Mouse (Mus musculus) MEL (cell line): ENCODE measurements around the gene Adam22. TPM values are rescaled to one million over a fixed set of nuclear protein-coding genes. Genes with fewer than 3 reads are reported as not detected.
"Not testable (repeated sequence)": the region's sequence is repeated elsewhere in the genome, so short reads cannot be mapped to it uniquely, and the experiment has no call there.

ENCODE experiments used
- DNase-seq: peaks from one replicate; pipeline ENCODE4 v3.0.0; 2011; ENCODE audit warnings: low read depth, low spot score
- H3K27ac ChIP-seq: 2 replicates; pipeline ENCODE4 v1.5.1; 2012; ENCODE audit warnings: low read depth, mild to moderate bottlenecking, control low read depth, low read length, moderate library complexity; ENCODE audit not compliant: control insufficient read depth
- H3K27me3 ChIP-seq, 2 experiments: fragments of 150-350 bp in 1 of 2; sonication (generic) in 1 of 2; 2 replicates each; pipeline ENCODE4 v1.6.1; 2012; ENCODE audit warnings: low read length in 2 of 2, mild to moderate bottlenecking in 2 of 2, improper control_type of control experiment in 1 of 2, moderate library complexity in 1 of 2; ENCODE audit not compliant: insufficient read depth in 2 of 2, control insufficient read depth in 1 of 2
- H3K36me3 ChIP-seq, 2 experiments: 2 replicates each; pipeline ENCODE4 v1.6.1; 2012 to 2014; ENCODE audit warnings: low read length in 2 of 2, improper control_type of control experiment in 1 of 2, inconsistent platforms in 1 of 2, mild to moderate bottlenecking in 1 of 2; ENCODE audit not compliant: insufficient read depth in 2 of 2, control insufficient read depth in 1 of 2
- H3K4me1 ChIP-seq, 2 experiments: fragments of 150-350 bp in 1 of 2; sonication (generic) in 1 of 2; 2 replicates each; pipeline ENCODE4 v1.6.1; 2012; ENCODE audit warnings: low read length in 2 of 2, improper control_type of control experiment in 1 of 2, mild to moderate bottlenecking in 1 of 2; ENCODE audit not compliant: insufficient read depth in 2 of 2, control insufficient read depth in 1 of 2
- H3K4me3 ChIP-seq, 2 experiments: fragments of 150-350 bp in 1 of 2; sonication (generic) in 1 of 2; 2 replicates each; pipeline ENCODE4 v1.5.1; 2012; ENCODE audit warnings: low read depth in 2 of 2, low read length in 2 of 2, mild to moderate bottlenecking in 2 of 2, moderate library complexity in 2 of 2, control low read depth in 1 of 2, improper control_type of control experiment in 1 of 2; ENCODE audit not compliant: control insufficient read depth in 1 of 2, insufficient read depth in 1 of 2
- H3K79me2 ChIP-seq: 2 replicates; pipeline ENCODE4 v1.6.1; 2012; ENCODE audit warnings: mild to moderate bottlenecking, low read length, moderate library complexity; ENCODE audit not compliant: control insufficient read depth, poor library complexity, insufficient read depth
- H3K9ac ChIP-seq: 2 replicates; pipeline ENCODE4 v1.6.1; 2012; ENCODE audit warnings: low read depth, mild to moderate bottlenecking, control low read depth, low read length, moderate library complexity; ENCODE audit not compliant: control insufficient read depth, poor library complexity, severe bottlenecking
- H3K9me3 ChIP-seq: fragments of 150-350 bp; sonication (generic); replicated peaks from 2 replicates; pipeline ENCODE4 v1.6.1; 2012; ENCODE audit warnings: mild to moderate bottlenecking, low read length, improper control_type of control experiment, moderate library complexity; ENCODE audit not compliant: insufficient read depth
- BHLHE40 ChIP-seq: IDR thresholded peaks from 2 replicates; pipeline ENCODE4 v1.6.1; 2012; ENCODE audit warnings: low read depth, mild to moderate bottlenecking, inconsistent platforms, low read length, improper control_type of control experiment, borderline replicate concordance
- CHD1 ChIP-seq: IDR thresholded peaks from 2 replicates; pipeline ENCODE4 v1.6.1; 2012; ENCODE audit warnings: low read depth, mild to moderate bottlenecking, inconsistent platforms, low read length, improper control_type of control experiment
- CHD2 ChIP-seq: IDR thresholded peaks from 2 replicates; pipeline ENCODE4 v1.6.1; 2011; ENCODE audit warnings: low read length, improper control_type of control experiment
- CTCF ChIP-seq, 3 experiments: IDR thresholded peaks in 2 of 3; conservative IDR thresholded peaks in 1 of 3; 2 replicates each; pipeline ENCODE4 v1.5.1; 2011 to 2012; ENCODE audit warnings: low read length in 3 of 3, low read depth in 2 of 3, mild to moderate bottlenecking in 2 of 3, improper control_type of control experiment in 1 of 3, inconsistent platforms in 1 of 3, mixed read lengths in 1 of 3, moderate library complexity in 1 of 3; ENCODE audit not compliant: control insufficient read depth in 1 of 3, insufficient read depth in 1 of 3, poor library complexity in 1 of 3, severe bottlenecking in 1 of 3
- EP300 ChIP-seq, 2 experiments: IDR thresholded peaks; 2 replicates each; pipeline ENCODE4 v1.6.1; 2011; ENCODE audit warnings: improper control_type of control experiment in 2 of 2, low read length in 2 of 2, low read depth in 1 of 2, mild to moderate bottlenecking in 1 of 2
- ETS1 ChIP-seq: IDR thresholded peaks from 2 replicates; pipeline ENCODE4 v1.6.1; 2012; ENCODE audit warnings: low read depth, mild to moderate bottlenecking, inconsistent platforms, low read length, improper control_type of control experiment, moderate library complexity
- HCFC1 ChIP-seq: IDR thresholded peaks from 2 replicates; pipeline ENCODE4 v1.6.1; 2012; ENCODE audit warnings: low read depth, mild to moderate bottlenecking, inconsistent platforms, low read length, improper control_type of control experiment, moderate library complexity
- MAX ChIP-seq: IDR thresholded peaks from 2 replicates; pipeline ENCODE4 v1.6.1; 2011; ENCODE audit warnings: low read length, improper control_type of control experiment
- MYC ChIP-seq: IDR thresholded peaks from 2 replicates; pipeline ENCODE4 v1.6.1; 2011; ENCODE audit warnings: low read depth, mild to moderate bottlenecking, low read length, improper control_type of control experiment, moderate library complexity
- NELFE ChIP-seq: IDR thresholded peaks from 2 replicates; pipeline ENCODE4 v1.6.1; 2011; ENCODE audit warnings: low read depth, low read length, improper control_type of control experiment
- POLR2AphosphoS5 ChIP-seq: IDR thresholded peaks from 2 replicates; pipeline ENCODE4 v1.6.1; 2012; ENCODE audit warnings: low read depth, borderline replicate concordance, mild to moderate bottlenecking, inconsistent platforms, low read length, moderate library complexity, mixed read lengths
- RCOR1 ChIP-seq: IDR thresholded peaks from 2 replicates; pipeline ENCODE4 v1.6.1; 2012; ENCODE audit warnings: low read depth, mild to moderate bottlenecking, inconsistent platforms, low read length, improper control_type of control experiment
- UBTF ChIP-seq: IDR thresholded peaks from 2 replicates; pipeline ENCODE4 v1.6.1; 2012; ENCODE audit warnings: low read depth, mild to moderate bottlenecking, inconsistent platforms, low read length, improper control_type of control experiment, moderate library complexity, borderline replicate concordance; ENCODE audit not compliant: insufficient read depth
- USF1 ChIP-seq: IDR thresholded peaks from 2 replicates; pipeline ENCODE4 v1.6.1; 2014; ENCODE audit warnings: low read depth, mild to moderate bottlenecking, inconsistent platforms, low read length, improper control_type of control experiment, moderate library complexity
- USF2 ChIP-seq, 2 experiments: IDR thresholded peaks; 2 replicates each; pipeline ENCODE4 v1.6.1; 2011 to 2012; ENCODE audit warnings: improper control_type of control experiment in 2 of 2, low read length in 2 of 2, borderline replicate concordance in 1 of 2, inconsistent platforms in 1 of 2, low read depth in 1 of 2, mild to moderate bottlenecking in 1 of 2; ENCODE audit not compliant: insufficient read depth in 1 of 2
- ZKSCAN1 ChIP-seq: IDR thresholded peaks from 2 replicates; pipeline ENCODE4 v1.6.1; 2012; ENCODE audit warnings: low read depth, mild to moderate bottlenecking, inconsistent platforms, low read length, improper control_type of control experiment, moderate library complexity
- ZNF384 ChIP-seq: IDR thresholded peaks from 2 replicates; pipeline ENCODE4 v1.6.1; 2012; ENCODE audit warnings: low read depth, mild to moderate bottlenecking, inconsistent platforms, low read length, improper control_type of control experiment
- polyA plus RNA-seq, 2 experiments: library from polyadenylated mRNA; stranded (reverse) in 1 of 2; unstranded in 1 of 2; fragments of >175 nt in 1 of 2; fragments of >200 nt in 1 of 2; gene quantifications; 2 replicates each; pipeline versions ENCODE4 v1.2.1 to v1.2.4; 2012; ENCODE audit warnings: low replicate concordance in 2 of 2, low read depth in 1 of 2; ENCODE audit not compliant: insufficient read length in 2 of 2, insufficient read depth in 1 of 2, missing spikeins in 1 of 2
- total RNA-seq: library from RNA; depleted of rRNA; stranded (reverse); fragments of 300-350 nt; gene quantifications from 2 replicates; pipeline ENCODE4 v1.2.3, GENCODE M21; 2012

The Adam22 gene
- total and polyA plus RNA-seq, 3 experiments = 1.2 to 1.6 TPM; not detected in 1

DNA sequence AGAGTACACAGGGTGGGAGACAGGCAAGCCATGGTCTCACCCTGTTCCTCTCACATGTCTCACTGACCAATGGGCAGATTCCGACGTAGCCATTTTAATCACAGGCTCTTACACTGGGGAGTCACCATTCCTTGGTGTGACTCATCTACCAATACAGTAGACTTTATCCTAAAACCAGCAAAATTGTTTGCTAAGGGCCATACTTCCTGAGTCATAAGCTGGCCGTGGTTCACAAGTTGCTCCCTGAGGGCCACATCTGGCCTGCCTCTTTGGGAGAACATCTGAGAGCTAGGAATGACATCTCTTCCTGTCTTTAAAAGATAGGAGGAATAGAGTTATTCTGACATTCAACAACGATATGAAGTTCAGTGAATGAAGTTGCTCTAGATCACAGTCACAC, 314.1 kb downstream of the Adam22 start:
- Histone ChIP-seq H3K9ac (no peak overlapping the region), H3K4me3 (no peak overlapping the region), H3K27ac (no peak overlapping the region)
- TF ChIP-seq HCFC1 (no peak), USF1 (no peak), RCOR1 (no peak), MAX (no peak), POLR2AphosphoS5 (no peak), NELFE (no peak), USF2 (IDR thresholded peaks at IDR 0.05; ENCODE audit: borderline replicate concordance in 1 of 2, insufficient read depth in 1 of 2, low read depth in 1 of 2, low read length in 2 of 2) (no peak), MYC (no peak), CHD2 (no peak), CTCF (IDR thresholded peaks at IDR 0.05 in 2 of 3, conservative IDR thresholded peaks at IDR 0.05 in 1 of 3; ENCODE audit: control insufficient read depth in 1 of 3, insufficient read depth in 1 of 3, low read depth in 2 of 3, low read length in 3 of 3, poor library complexity in 1 of 3, severe bottlenecking in 1 of 3) (no peak), ETS1 (no peak), ZKSCAN1 (no peak)
- TF ChIP-seq, all 39 proteins: peak for 0
- peaks cover 0 to 5% of the 10 kb centered on the region in 2 experiments; a peak in 2 of 4 replicates for H3K36me3 ChIP-seq
- DNase-seq = no peak
- H3K79me2 ChIP-seq = peaks cover 7% of the 10 kb centered on the region; the same call in 1 of the 2 replicates
- H3K4me1 ChIP-seq = peaks cover 0 to 5% of the 10 kb centered on the region in 2 experiments; a peak in 2 of 4 replicates
- no peaks in the 10 kb centered on the region; a peak in 1 of 4 replicates for H3K27me3 ChIP-seq
- H3K9me3 ChIP-seq = no peaks in the 10 kb centered on the region

DNA sequence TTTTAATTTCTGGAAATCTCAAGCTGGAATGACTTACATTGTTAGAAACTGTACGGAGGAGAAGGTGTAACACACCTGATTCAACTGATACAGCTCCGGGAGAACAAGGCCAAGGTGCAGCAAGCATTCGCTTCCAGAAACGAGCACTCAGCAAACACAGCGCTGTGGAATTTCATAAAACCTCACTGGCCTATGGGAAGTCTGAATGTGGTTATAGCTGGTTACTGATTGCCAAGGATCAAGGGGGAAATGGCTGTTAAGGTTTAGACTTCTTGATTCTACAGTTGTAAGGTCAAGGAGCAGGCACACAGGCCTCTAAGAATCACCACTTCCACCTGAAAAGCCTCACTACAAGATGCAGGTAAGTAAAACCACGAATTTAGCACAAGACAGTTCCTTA, 322.1 kb downstream of the Adam22 start, which contains the start of gene Sri:
Gene Sri (plus strand): TSS at position 224 of the 400 bp plus-strand sequence.
- Histone ChIP-seq H3K27ac (no peak within 1 kb of the TSS), H3K9ac (no peak within 1 kb of the TSS), H3K79me2 (no peaks in the 10 kb centered on the region), H3K4me1 (no peaks in the 10 kb centered on the region), H3K9me3 (no peaks in the 10 kb centered on the region), H3K4me3 (no peak within 1 kb of the TSS), H3K27me3 (no peaks in the 10 kb centered on the region; a peak in 1 of 4 replicates), H3K36me3 (no peaks in the 10 kb centered on the region)
- TF ChIP-seq BHLHE40 = no peak
- no peak for TF ChIP-seq CHD2
- TF ChIP-seq EP300 (IDR thresholded peaks at IDR 0.05; ENCODE audit: low read depth in 1 of 2, low read length in 2 of 2) = no peak
- TF ChIP-seq HCFC1 = no peak
- TF ChIP-seq RCOR1 = no peak
- no peak for TF ChIP-seq ZNF384
- no peak for TF ChIP-seq MAX
- TF ChIP-seq CHD1 = no peak
- TF ChIP-seq UBTF = no peak
- no peak for DNase-seq

DNA sequence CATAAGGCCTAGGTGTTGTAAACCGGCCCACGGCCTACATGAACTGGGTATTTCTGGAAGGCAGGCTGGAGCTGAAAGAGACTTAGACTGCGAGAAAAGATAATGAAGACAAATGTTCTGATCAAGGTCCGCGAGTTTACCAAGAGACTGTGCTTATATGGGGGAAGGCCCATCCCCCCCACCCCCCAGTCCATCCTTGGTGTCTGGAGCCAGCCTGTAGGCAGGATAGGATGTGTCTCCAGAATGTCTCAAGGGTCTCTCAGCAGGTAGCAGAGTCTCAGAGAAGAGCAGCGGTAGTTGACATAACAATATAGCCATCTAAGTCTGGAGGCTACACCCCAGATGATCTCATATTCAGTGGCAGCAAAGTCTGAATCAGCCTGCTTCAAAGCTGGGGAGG, 333.4 kb downstream of the Adam22 start:
- not testable (repeated sequence) for H3K27me3 ChIP-seq, H3K79me2 ChIP-seq, H3K4me3 ChIP-seq, H3K27ac ChIP-seq, H3K9ac ChIP-seq, H3K9me3 ChIP-seq, H3K4me1 ChIP-seq, H3K36me3 ChIP-seq, DNase-seq
